Mouse (Mus musculus): ENCODE measurements around the gene Fank1. TPM values are rescaled to one million over a fixed set of nuclear protein-coding genes. Genes with fewer than 3 reads are reported as not detected.

Gene Fank1
- polyA plus RNA-seq, 1 experiment from 2014 or later, result 0.42 TPM

DNA sequence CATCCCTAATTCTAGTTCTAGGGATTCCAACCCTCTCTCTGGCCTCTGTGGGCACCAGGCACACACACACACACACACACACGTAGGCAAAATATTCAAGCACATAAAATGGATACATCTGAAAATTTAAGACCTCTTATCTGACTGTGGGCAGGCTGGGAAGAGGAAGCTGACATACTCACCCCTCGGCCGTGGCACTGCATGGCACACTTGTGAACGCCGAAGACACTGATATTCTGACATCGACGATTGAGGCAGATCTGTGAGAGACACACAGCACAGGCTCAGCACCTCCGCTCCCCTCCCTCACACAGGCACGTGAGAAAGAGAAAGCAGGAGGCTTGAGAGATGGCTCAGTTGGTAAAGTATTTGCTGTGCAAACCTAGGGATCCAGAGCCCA lies 139.6 kb downstream of the Fank1 start:
- no peaks in the 10 kb centered on the region for H3K36me3 ChIP-seq (ENCODE audit: insufficient read depth, low read length)
- no peak overlapping the region for H3K4me3 ChIP-seq (replicated peaks; ENCODE audit: low read depth, low read length)
- no peaks in the 10 kb centered on the region for H3K27me3 ChIP-seq (ENCODE audit: insufficient read depth, low read length)
- H3K9ac ChIP-seq (ENCODE audit: low read depth, low read length), result no peak overlapping the region
- H3K27ac ChIP-seq, result no peak overlapping the region
- TF ChIP-seq CTCF (IDR thresholded peaks at IDR 0.05; ENCODE audit: low read depth), result no peak
- 88% methylated on average over 9 of the region's 9 CpGs for WGBS
- H3K4me1 ChIP-seq (replicated peaks; ENCODE audit: insufficient read depth, low read length), result no peaks in the 10 kb centered on the region
- H3K4me2 ChIP-seq (ENCODE audit: low read length), result no peak overlapping the region
- H3K9me3 ChIP-seq (replicated peaks; ENCODE audit: low read length), result no peaks in the 10 kb centered on the region; the same call in 1 of the 2 replicates
- no peak for ATAC-seq (replicated peaks; ENCODE audit: low FRiP score, low read depth)
- DNase-seq (ENCODE audit: low spot score), result no peak

DNA sequence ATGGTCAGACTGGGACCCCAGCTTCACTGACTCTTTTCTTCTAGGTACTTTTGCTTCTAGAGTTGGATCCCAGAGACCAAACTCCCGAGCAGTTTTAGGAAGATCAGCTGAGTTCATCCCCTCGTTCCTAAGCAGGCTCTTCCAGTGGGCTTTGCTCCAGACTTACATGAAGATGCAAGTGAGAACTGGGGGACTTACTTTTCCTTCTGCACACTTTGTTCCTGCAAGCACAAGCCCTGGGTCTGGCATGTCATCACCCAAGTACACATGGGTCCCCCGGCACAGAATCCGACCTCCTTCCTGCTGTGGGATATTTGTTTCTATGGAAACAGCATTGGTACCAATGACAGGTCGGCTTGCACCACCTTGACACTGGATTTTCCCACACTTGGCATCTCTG lies 142.6 kb downstream of the Fank1 start:
- Histone ChIP-seq H3K36me3 (ENCODE audit: insufficient read depth, low read length) (no peaks in the 10 kb centered on the region), H3K27me3 (ENCODE audit: insufficient read depth, low read length) (no peaks in the 10 kb centered on the region), H3K4me3 (replicated peaks; ENCODE audit: low read depth, low read length) (no peak overlapping the region), H3K4me2 (ENCODE audit: low read length) (no peak overlapping the region), H3K9me3 (replicated peaks; ENCODE audit: low read length) (no peaks in the 10 kb centered on the region; the same call in 1 of the 2 replicates), H3K27ac (no peak overlapping the region), H3K9ac (ENCODE audit: low read depth, low read length) (no peak overlapping the region), H3K4me1 (replicated peaks; ENCODE audit: insufficient read depth, low read length) (no peaks in the 10 kb centered on the region)
- WGBS, result 67% methylated on average over 5 of the region's 5 CpGs
- DNase-seq (ENCODE audit: low spot score) (no peak), ATAC-seq (replicated peaks; ENCODE audit: low FRiP score, low read depth) (no peak)
- TF ChIP-seq CTCF (IDR thresholded peaks at IDR 0.05; ENCODE audit: low read depth), result no peak

DNA sequence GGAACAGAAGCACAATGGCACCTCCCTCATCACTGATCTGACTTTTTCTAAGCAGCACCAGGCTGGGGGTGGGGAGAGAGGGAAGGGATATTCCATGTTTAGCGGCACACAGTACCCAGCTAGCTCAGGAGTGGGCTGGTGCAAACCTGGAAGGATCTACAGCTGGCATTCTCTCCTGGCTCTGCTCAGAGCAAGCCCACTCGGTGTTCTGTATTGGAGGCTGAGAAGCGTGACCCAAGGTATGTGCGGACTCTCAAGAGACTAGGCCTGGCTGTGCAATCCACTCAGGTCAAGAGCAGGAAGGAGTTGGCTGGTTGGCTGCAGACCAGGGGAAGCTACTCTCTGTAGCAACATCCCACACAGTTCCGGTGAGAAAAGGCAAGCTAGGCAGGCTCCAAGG lies 143.3 kb downstream of the Fank1 start:
- DNase-seq (ENCODE audit: low spot score) (no peak), ATAC-seq (replicated peaks; ENCODE audit: low FRiP score, low read depth) (no peak)
- no peaks in the 10 kb centered on the region for H3K4me1 ChIP-seq (replicated peaks; ENCODE audit: insufficient read depth, low read length)
- no peaks in the 10 kb centered on the region; the same call in 1 of the 2 replicates for H3K9me3 ChIP-seq (replicated peaks; ENCODE audit: low read length)
- no peaks in the 10 kb centered on the region for H3K36me3 ChIP-seq (ENCODE audit: insufficient read depth, low read length)
- H3K4me3 ChIP-seq (replicated peaks; ENCODE audit: low read depth, low read length), result no peak overlapping the region
- H3K4me2 ChIP-seq (ENCODE audit: low read length), result no peak overlapping the region
- H3K27me3 ChIP-seq (ENCODE audit: insufficient read depth, low read length), result no peaks in the 10 kb centered on the region
- 72% methylated on average over 5 of the region's 5 CpGs for WGBS
- no peak overlapping the region for H3K27ac ChIP-seq
- no peak for TF ChIP-seq CTCF (IDR thresholded peaks at IDR 0.05; ENCODE audit: low read depth)
- no peak overlapping the region for H3K9ac ChIP-seq (ENCODE audit: low read depth, low read length)

DNA sequence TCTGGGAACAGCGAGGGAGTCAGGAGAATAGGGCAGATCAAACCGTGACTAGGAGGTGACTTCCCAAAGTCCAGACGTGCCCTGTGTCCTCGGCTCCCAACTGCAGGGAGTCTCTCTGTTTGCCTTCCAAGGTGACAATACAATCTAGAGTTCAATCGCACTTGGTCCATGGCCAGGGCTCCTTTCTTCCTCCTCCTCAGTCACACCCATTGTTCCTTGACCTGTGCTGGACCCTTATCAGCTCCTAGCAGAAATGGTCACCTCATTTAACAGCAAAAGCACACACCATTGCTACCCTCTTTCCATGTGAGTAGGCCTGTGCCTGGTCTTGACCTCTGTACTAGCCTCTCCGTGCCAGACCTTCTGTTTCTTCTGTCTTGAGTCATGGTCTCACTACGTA lies 144.1 kb downstream of the Fank1 start:
- H3K27ac ChIP-seq, result no peak overlapping the region
- H3K9ac ChIP-seq (ENCODE audit: low read depth, low read length), result no peak overlapping the region
- no peaks in the 10 kb centered on the region for H3K36me3 ChIP-seq (ENCODE audit: insufficient read depth, low read length)
- H3K27me3 ChIP-seq (ENCODE audit: insufficient read depth, low read length), result no peaks in the 10 kb centered on the region
- H3K4me1 ChIP-seq (replicated peaks; ENCODE audit: insufficient read depth, low read length), result no peaks in the 10 kb centered on the region
- H3K9me3 ChIP-seq (replicated peaks; ENCODE audit: low read length), result no peaks in the 10 kb centered on the region
- 83% methylated on average over 7 of the region's 7 CpGs for WGBS
- H3K4me3 ChIP-seq (replicated peaks; ENCODE audit: low read depth, low read length), result no peak overlapping the region
- no peak overlapping the region for H3K4me2 ChIP-seq (ENCODE audit: low read length)
- DNase-seq (ENCODE audit: low spot score), result no peak
- no peak for ATAC-seq (replicated peaks; ENCODE audit: low FRiP score, low read depth)
- no peak for TF ChIP-seq CTCF (IDR thresholded peaks at IDR 0.05; ENCODE audit: low read depth)

DNA sequence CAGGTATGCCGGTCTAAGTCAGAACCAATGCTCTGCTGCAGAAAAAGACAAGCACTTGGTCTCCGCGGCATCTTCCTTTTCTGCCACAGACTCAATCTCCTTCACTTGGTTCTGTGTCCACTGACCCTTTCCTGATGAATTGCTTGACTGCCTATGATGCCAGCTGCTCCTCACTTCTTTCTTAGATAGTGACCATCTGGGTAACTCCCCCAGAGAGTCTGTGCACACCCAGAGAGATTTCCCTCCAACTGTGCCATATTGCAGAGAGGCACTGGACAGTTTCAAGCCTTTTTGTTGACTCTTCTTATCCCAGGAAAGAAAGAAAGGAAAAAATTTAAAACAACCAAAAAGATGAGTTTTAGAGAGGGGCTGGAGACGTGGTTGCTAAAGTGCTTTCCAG lies 144.6 kb downstream of the Fank1 start:
- 90% methylated on average over 4 of the region's 4 CpGs for WGBS
- no peak overlapping the region for H3K4me3 ChIP-seq (replicated peaks; ENCODE audit: low read depth, low read length)
- no peak overlapping the region for H3K4me2 ChIP-seq (ENCODE audit: low read length)
- DNase-seq (ENCODE audit: low spot score), result no peak
- TF ChIP-seq CTCF (IDR thresholded peaks at IDR 0.05; ENCODE audit: low read depth), result no peak
- H3K9ac ChIP-seq (ENCODE audit: low read depth, low read length), result no peak overlapping the region
- no peaks in the 10 kb centered on the region for H3K27me3 ChIP-seq (ENCODE audit: insufficient read depth, low read length)
- no peak overlapping the region for H3K27ac ChIP-seq
- no peaks in the 10 kb centered on the region for H3K9me3 ChIP-seq (replicated peaks; ENCODE audit: low read length)
- no peak for ATAC-seq (replicated peaks; ENCODE audit: low FRiP score, low read depth)
- no peaks in the 10 kb centered on the region for H3K36me3 ChIP-seq (ENCODE audit: insufficient read depth, low read length)
- no peaks in the 10 kb centered on the region for H3K4me1 ChIP-seq (replicated peaks; ENCODE audit: insufficient read depth, low read length)

DNA sequence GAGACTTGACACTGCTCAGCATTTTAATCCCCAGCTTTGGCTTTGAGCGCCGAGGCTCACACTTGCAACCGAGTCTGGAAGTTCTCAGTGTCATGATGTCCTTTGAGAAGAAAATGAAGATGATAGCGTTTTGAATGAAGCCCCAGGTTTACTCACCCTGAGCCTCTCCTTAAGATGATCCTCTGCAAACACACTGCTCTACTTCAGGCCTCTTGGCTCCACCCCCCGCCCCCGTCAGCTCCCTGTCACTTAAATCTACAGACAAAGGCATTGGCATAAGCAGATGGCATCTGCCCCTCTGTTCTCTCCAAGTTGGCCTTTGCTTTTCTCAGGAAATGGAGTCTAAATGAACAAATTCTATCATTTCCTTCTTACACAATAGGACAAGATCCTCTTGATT lies 147.3 kb downstream of the Fank1 start:
- Histone ChIP-seq H3K36me3 (ENCODE audit: insufficient read depth, low read length) (no peaks in the 10 kb centered on the region), H3K27me3 (ENCODE audit: insufficient read depth, low read length) (no peaks in the 10 kb centered on the region), H3K4me2 (ENCODE audit: low read length) (no peak overlapping the region), H3K9me3 (replicated peaks; ENCODE audit: low read length) (no peaks in the 10 kb centered on the region), H3K4me3 (replicated peaks; ENCODE audit: low read depth, low read length) (no peak overlapping the region), H3K27ac (no peak overlapping the region), H3K4me1 (replicated peaks; ENCODE audit: insufficient read depth, low read length) (no peaks in the 10 kb centered on the region), H3K9ac (ENCODE audit: low read depth, low read length) (no peak overlapping the region)
- WGBS, result 58% methylated on average over 6 of the region's 6 CpGs
- TF ChIP-seq CTCF (IDR thresholded peaks at IDR 0.05; ENCODE audit: low read depth), result no peak
- no peak for DNase-seq (ENCODE audit: low spot score)
- no peak for ATAC-seq (replicated peaks; ENCODE audit: low FRiP score, low read depth)

DNA sequence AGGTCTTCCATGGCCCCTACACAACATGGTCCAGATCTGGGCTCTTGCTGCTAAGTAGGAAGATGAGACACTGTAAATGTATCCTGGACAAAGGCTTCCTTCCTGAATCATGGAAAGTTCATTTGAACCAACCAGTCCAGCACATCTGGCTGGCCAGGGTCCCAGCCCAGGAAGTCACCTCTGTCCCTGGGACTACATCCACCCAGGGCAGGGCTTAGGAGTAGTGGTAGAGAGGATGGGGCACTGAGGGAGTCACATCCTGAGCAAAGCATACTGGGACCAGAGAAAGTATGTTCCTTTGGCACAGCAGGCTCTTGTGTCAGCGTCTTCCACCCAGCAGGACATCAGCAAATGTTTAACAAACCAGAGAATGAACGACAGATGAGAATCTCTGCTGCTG lies 149.1 kb downstream of the Fank1 start:
- Histone ChIP-seq H3K4me3 (replicated peaks; ENCODE audit: low read depth, low read length) (no peak overlapping the region), H3K36me3 (ENCODE audit: insufficient read depth, low read length) (no peaks in the 10 kb centered on the region), H3K9ac (ENCODE audit: low read depth, low read length) (no peak overlapping the region), H3K9me3 (replicated peaks; ENCODE audit: low read length) (no peaks in the 10 kb centered on the region), H3K4me2 (ENCODE audit: low read length) (no peak overlapping the region), H3K27ac (no peak overlapping the region), H3K27me3 (ENCODE audit: insufficient read depth, low read length) (no peaks in the 10 kb centered on the region), H3K4me1 (replicated peaks; ENCODE audit: insufficient read depth, low read length) (no peaks in the 10 kb centered on the region)
- DNase-seq (ENCODE audit: low spot score) (no peak), ATAC-seq (replicated peaks; ENCODE audit: low FRiP score, low read depth) (no peak)
- WGBS, result 64% methylated on average over 2 of the region's 2 CpGs
- no peak for TF ChIP-seq CTCF (IDR thresholded peaks at IDR 0.05; ENCODE audit: low read depth)

Data from kidney, postnatal 0 days (tissue).